Mouse (Mus musculus) retina, postnatal 1 day (tissue): ENCODE data around the gene Nanp.

ENCODE experiments used
- DNase-seq: peaks from one replicate; pipeline ENCODE4 v3.0.0-alpha.2; 2012

The Nanp gene

GRCm38 (mm10) chr2:150995324-150995723, 43.9 kb downstream of the Nanp start:
- DNase-seq: no peak

- no peak for DNase-seq
These were observed 48.1 kb downstream of the Nanp start for GRCm38 (mm10) chr2:150991050-150991449.

GRCm38 (mm10) chr2:150990506-150990905, 48.7 kb downstream of the Nanp start:
- DNase-seq: no peak

- DNase-seq: no peak
These were observed 53.8 kb downstream of the Nanp start for GRCm38 (mm10) chr2:150985359-150985758.

GRCm38 (mm10) chr2:150982051-150982450, 57.1 kb downstream of the Nanp start:
- no peak for DNase-seq

- DNase-seq: no peak
These were observed 57.7 kb downstream of the Nanp start for GRCm38 (mm10) chr2:150981524-150981923.

GRCm38 (mm10) chr2:150979861-150980620, 59.2 kb downstream of the Nanp start:
- DNase-seq: no peak
